Mouse (Mus musculus) myocyte (in vitro differentiated cells): ENCODE results near the gene Setd3.

Source experiments
- CEBPB ChIP-seq: IDR thresholded peaks from 2 replicates; pipeline ENCODE4 v1.6.1; 2011; ENCODE audit warnings: mild to moderate bottlenecking, moderate library complexity; ENCODE audit not compliant: poor library complexity, insufficient read depth, severe bottlenecking
- E2F4 ChIP-seq: IDR thresholded peaks from one replicate; pipeline ENCODE4 v1.6.1; 2011; ENCODE audit warnings: mild to moderate bottlenecking, control low read depth, moderate library complexity; ENCODE audit not compliant: insufficient read depth
- MAX ChIP-seq: IDR thresholded peaks from one replicate; pipeline ENCODE4 v1.6.1; 2011; ENCODE audit warnings: low read depth, mild to moderate bottlenecking, control low read depth
- MYOD1 ChIP-seq, 3 experiments: IDR thresholded peaks; one replicate each; pipeline ENCODE4 v1.6.1; 2011; ENCODE audit warnings: control low read depth in 2 of 3, low read depth in 2 of 3, mild to moderate bottlenecking in 2 of 3, moderate library complexity in 1 of 3; ENCODE audit not compliant: insufficient read length in 2 of 3, control insufficient read depth in 1 of 3
- MYOG ChIP-seq, 3 experiments: IDR thresholded peaks; one replicate each; pipeline ENCODE4 v1.6.1; 2011; ENCODE audit warnings: control low read depth in 2 of 3, low read depth in 2 of 3, mild to moderate bottlenecking in 2 of 3; ENCODE audit not compliant: insufficient read length in 2 of 3, control insufficient read depth in 1 of 3, insufficient read depth in 1 of 3
- POLR2A ChIP-seq: IDR thresholded peaks from one replicate; pipeline ENCODE4 v1.6.1; 2011; ENCODE audit warnings: low read depth, mild to moderate bottlenecking, control low read depth, moderate library complexity; ENCODE audit not compliant: insufficient read length
- POLR2AphosphoS2 ChIP-seq: IDR thresholded peaks from one replicate; pipeline ENCODE4 v1.6.1; 2011; ENCODE audit warnings: low read depth, control low read depth; ENCODE audit not compliant: insufficient read length
- REST ChIP-seq: IDR thresholded peaks from one replicate; pipeline ENCODE4 v1.6.1; 2011; ENCODE audit warnings: mild to moderate bottlenecking, control low read depth, moderate library complexity; ENCODE audit not compliant: insufficient read depth, insufficient read length
- SRF ChIP-seq: IDR thresholded peaks from one replicate; pipeline ENCODE4 v1.6.1; 2011; ENCODE audit warnings: low read depth; ENCODE audit not compliant: control insufficient read depth, insufficient read length
- TCF12 ChIP-seq: IDR thresholded peaks from one replicate; pipeline ENCODE4 v1.6.1; 2011; ENCODE audit warnings: mild to moderate bottlenecking, control low read depth; ENCODE audit not compliant: poor library complexity, insufficient read depth, severe bottlenecking
- TCF3 ChIP-seq: IDR thresholded peaks from one replicate; pipeline ENCODE4 v1.6.1; 2011; ENCODE audit warnings: low read depth, control low read depth; ENCODE audit not compliant: insufficient read length
- USF1 ChIP-seq: IDR thresholded peaks from one replicate; pipeline ENCODE4 v1.6.1; 2011; ENCODE audit warnings: low read depth, mild to moderate bottlenecking, control low read depth, moderate library complexity

DNA sequence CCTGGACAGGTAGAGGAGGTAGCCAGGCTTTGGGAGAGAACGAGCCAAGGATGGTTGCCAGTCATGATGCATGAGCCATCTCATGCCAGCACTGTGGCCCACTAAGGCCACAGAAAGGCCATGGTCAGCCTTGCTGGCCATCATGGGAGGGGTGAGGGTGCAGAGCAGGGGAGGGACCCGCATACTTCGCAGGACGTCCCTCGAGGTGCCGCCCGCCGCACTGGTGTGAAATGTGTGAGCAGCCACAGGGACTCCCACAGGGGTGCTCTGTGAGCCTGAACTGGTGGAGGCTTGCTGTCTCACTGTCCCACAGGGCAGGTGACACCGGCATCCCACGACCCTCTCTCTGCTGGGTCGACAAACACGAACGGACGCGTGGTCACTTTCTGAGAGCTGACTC is 31.5 kb upstream of the Setd3 start:
- TF ChIP-seq POLR2A (no peak), USF1 (no peak), TCF12 (no peak), CEBPB (no peak), MYOG (IDR thresholded peaks at IDR 0.05; ENCODE audit: control insufficient read depth in 1 of 3, insufficient read depth in 1 of 3, insufficient read length in 2 of 3, low read depth in 2 of 3) (no peak), REST (no peak), E2F4 (no peak), MYOD1 (IDR thresholded peaks at IDR 0.05; ENCODE audit: control insufficient read depth in 1 of 3, insufficient read length in 2 of 3, low read depth in 2 of 3) (no peak), MAX (no peak), POLR2AphosphoS2 (no peak), TCF3 (no peak), SRF (no peak)
